Mouse (Mus musculus): ENCODE measurements around the gene Zc3h12c. TPM values are rescaled to one million over a fixed set of nuclear protein-coding genes. Genes with fewer than 3 reads are reported as not detected.
A peak's percentile ranks its signal among the peaks of the same experiment; 100 is the strongest.

Zc3h12c gene
- total and polyA plus RNA-seq, 3 experiments: 1.3 TPM; not detected in 1

- Histone ChIP-seq H3K36me3 (ENCODE audit: control insufficient read depth in 1 of 2, insufficient read depth in 2 of 2, low read length in 2 of 2) (peaks cover 0 to 27% of the 10 kb centered on the region in 2 experiments; a peak in 2 of 4 replicates), H3K4me1 (ENCODE audit: control insufficient read depth in 1 of 2, insufficient read depth in 2 of 2, low read length in 2 of 2) (peaks cover 4 to 35% of the 10 kb centered on the region in 2 experiments), H3K27ac (ENCODE audit: control insufficient read depth, low read depth, low read length) (no peak overlapping the region), H3K4me3 (ENCODE audit: control insufficient read depth in 1 of 2, insufficient read depth in 1 of 2, low read depth in 2 of 2, low read length in 2 of 2) (peak overlapping the region; percentile 54 to 86; a peak in 3 of 4 replicates), H3K9me3 (replicated peaks; ENCODE audit: insufficient read depth, low read length) (no peaks in the 10 kb centered on the region), H3K79me2 (ENCODE audit: control insufficient read depth, insufficient read depth, low read length, poor library complexity) (peaks cover 8% of the 10 kb centered on the region), H3K27me3 (ENCODE audit: control insufficient read depth in 1 of 2, insufficient read depth in 2 of 2, low read length in 2 of 2) (no peaks in the 10 kb centered on the region), H3K9ac (ENCODE audit: control insufficient read depth, low read depth, low read length, poor library complexity, severe bottlenecking) (peak overlapping the region; percentile 80)
- peak; percentile 64 for DNase-seq (ENCODE audit: low read depth, low spot score)
- TF ChIP-seq TCF12 (IDR thresholded peaks at IDR 0.05; ENCODE audit: low read depth, low read length): no peak
- no peak for TF ChIP-seq MYC (IDR thresholded peaks at IDR 0.05; ENCODE audit: low read depth, low read length)
- TF ChIP-seq POLR2A (IDR thresholded peaks at IDR 0.05; ENCODE audit: control insufficient read depth in 1 of 2, insufficient read depth in 1 of 2, low read depth in 1 of 2, low read length in 2 of 2, poor library complexity in 1 of 2): peak in 1 of 2 experiments; percentile 35; a peak in 1 of 4 replicates
- TF ChIP-seq CTCF (IDR thresholded peaks at IDR 0.05 in 2 of 3, conservative IDR thresholded peaks at IDR 0.05 in 1 of 3; ENCODE audit: control insufficient read depth in 1 of 3, insufficient read depth in 1 of 3, low read depth in 2 of 3, low read length in 3 of 3, poor library complexity in 1 of 3, severe bottlenecking in 1 of 3): peak in 2 of 3 experiments; percentile 16 to 31; a peak in 4 of 6 replicates
- TF ChIP-seq ZMIZ1 (IDR thresholded peaks at IDR 0.05; ENCODE audit: low read depth, low read length): no peak
- no peak for TF ChIP-seq RCOR1 (IDR thresholded peaks at IDR 0.05; ENCODE audit: low read depth, low read length)
- TF ChIP-seq RAD21 (IDR thresholded peaks at IDR 0.05; ENCODE audit: low read depth, low read length): no peak
- TF ChIP-seq POLR2AphosphoS5 (IDR thresholded peaks at IDR 0.05; ENCODE audit: borderline replicate concordance, low read depth, low read length): no peak
- TF ChIP-seq SMC3 (IDR thresholded peaks at IDR 0.05; ENCODE audit: low read depth, low read length): no peak
- no peak for TF ChIP-seq TBP (IDR thresholded peaks at IDR 0.05; ENCODE audit: low read depth, low read length)
- no peak for TF ChIP-seq NRF1 (IDR thresholded peaks at IDR 0.05; ENCODE audit: insufficient read depth, low read depth, low read length, poor library complexity, severe bottlenecking)
Observed at GRCm38 (mm10) chr9:52168686-52169270, 406 bp upstream of the Zc3h12c start.

DNA sequence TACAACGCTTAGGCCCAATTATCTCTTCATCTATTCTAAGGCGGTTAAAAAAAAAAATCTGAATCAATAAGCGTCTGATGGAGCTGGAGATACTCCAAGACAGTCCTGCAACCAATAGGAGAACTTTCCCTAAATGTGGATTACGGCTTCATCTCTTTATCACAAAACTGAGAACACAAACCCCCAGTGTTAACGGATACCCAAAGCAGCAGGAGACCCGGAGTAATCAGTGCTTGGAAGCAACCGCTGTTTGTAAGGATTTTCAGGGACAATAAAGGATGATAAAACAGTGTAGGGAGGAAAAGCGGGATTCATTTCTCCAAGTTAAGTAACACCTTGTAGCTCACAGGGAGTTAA lies 888 bp downstream of the Zc3h12c start:
- Histone ChIP-seq H3K9ac (ENCODE audit: control insufficient read depth, low read depth, low read length, poor library complexity, severe bottlenecking) (peak overlapping the region; percentile 80), H3K9me3 (replicated peaks; ENCODE audit: insufficient read depth, low read length) (no peaks in the 10 kb centered on the region), H3K4me3 (ENCODE audit: control insufficient read depth in 1 of 2, insufficient read depth in 1 of 2, low read depth in 2 of 2, low read length in 2 of 2) (peak overlapping the region; percentile 86 to 88), H3K79me2 (ENCODE audit: control insufficient read depth, insufficient read depth, low read length, poor library complexity) (peaks cover 8% of the 10 kb centered on the region), H3K36me3 (ENCODE audit: control insufficient read depth in 1 of 2, insufficient read depth in 2 of 2, low read length in 2 of 2) (peaks cover 0 to 22% of the 10 kb centered on the region in 2 experiments; a peak in 2 of 4 replicates), H3K4me1 (ENCODE audit: control insufficient read depth in 1 of 2, insufficient read depth in 2 of 2, low read length in 2 of 2) (peaks cover 4 to 30% of the 10 kb centered on the region in 2 experiments), H3K27ac (ENCODE audit: control insufficient read depth, low read depth, low read length) (no peak overlapping the region), H3K27me3 (ENCODE audit: control insufficient read depth in 1 of 2, insufficient read depth in 2 of 2, low read length in 2 of 2) (no peaks in the 10 kb centered on the region)
- TF ChIP-seq ZNF384 (IDR thresholded peaks at IDR 0.05; ENCODE audit: low read depth, low read length) (0 out of 2 replicates have a peak, but pooled peaks have one; percentile 5), USF1 (IDR thresholded peaks at IDR 0.05; ENCODE audit: low read depth, low read length) (no peak)
- DNase-seq (ENCODE audit: low read depth, low spot score): no peak

DNA sequence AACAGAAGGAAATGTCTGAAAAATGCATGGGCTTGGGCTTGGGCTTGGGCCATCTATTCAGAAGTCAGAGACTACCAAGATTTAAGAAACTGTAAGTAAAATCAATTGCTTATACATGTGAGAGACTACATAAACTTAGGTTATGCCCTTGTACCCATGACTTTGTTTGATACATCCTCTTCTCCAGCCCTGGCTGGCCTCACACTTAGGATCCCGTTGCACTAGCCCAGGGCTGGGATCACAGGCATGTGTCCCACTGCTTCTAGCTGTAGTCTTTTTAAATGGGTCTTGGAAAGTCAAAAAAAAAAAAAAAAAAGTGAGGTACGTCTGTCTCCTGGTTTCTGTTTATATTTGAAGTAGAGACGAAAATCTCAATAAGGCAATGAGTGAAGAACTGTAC lies 1.3 kb downstream of the Zc3h12c start:
- Histone ChIP-seq H3K36me3 (ENCODE audit: control insufficient read depth in 1 of 2, insufficient read depth in 2 of 2, low read length in 2 of 2) (peaks cover 0 to 19% of the 10 kb centered on the region in 2 experiments; a peak in 2 of 4 replicates), H3K9ac (ENCODE audit: control insufficient read depth, low read depth, low read length, poor library complexity, severe bottlenecking) (no peak overlapping the region), H3K79me2 (ENCODE audit: control insufficient read depth, insufficient read depth, low read length, poor library complexity) (peaks cover 8% of the 10 kb centered on the region), H3K4me3 (ENCODE audit: control insufficient read depth in 1 of 2, insufficient read depth in 1 of 2, low read depth in 2 of 2, low read length in 2 of 2) (no peak overlapping the region; a peak in 1 of 4 replicates), H3K9me3 (replicated peaks; ENCODE audit: insufficient read depth, low read length) (no peaks in the 10 kb centered on the region), H3K27ac (ENCODE audit: control insufficient read depth, low read depth, low read length) (no peak overlapping the region), H3K4me1 (ENCODE audit: control insufficient read depth in 1 of 2, insufficient read depth in 2 of 2, low read length in 2 of 2) (peaks cover 2 to 26% of the 10 kb centered on the region in 2 experiments), H3K27me3 (ENCODE audit: control insufficient read depth in 1 of 2, insufficient read depth in 2 of 2, low read length in 2 of 2) (no peaks in the 10 kb centered on the region)
- no peak for DNase-seq (ENCODE audit: low read depth, low spot score)
- TF ChIP-seq MYC (IDR thresholded peaks at IDR 0.05; ENCODE audit: low read depth, low read length) (no peak), E2F4 (IDR thresholded peaks at IDR 0.05; ENCODE audit: borderline replicate concordance, low read depth, low read length) (no peak), USF1 (IDR thresholded peaks at IDR 0.05; ENCODE audit: low read depth, low read length) (no peak), SIN3A (IDR thresholded peaks at IDR 0.05; ENCODE audit: low read length) (no peak)

Measured in MEL (cell line).